In genomic region chr6:48227431-48227830, GRCm38 (mm10) we compare ENCODE assay signal across 11 mouse cellular contexts.
A peak's percentile ranks its signal among the peaks of the same experiment; 100 is the strongest.
DNase-seq lines count a peak whose midpoint lies in the region; TF ChIP-seq lines count a peak whose summit lies in the region.
"Had no signal": no experiment of that assay in that cellular context is flagged by ENCODE, and none has a peak within 500 bp of the region (broad histone marks: within the 10 kb centered on the region; RNA-seq: fewer than 3 reads in every experiment).

No protein-coding gene starts in this region.

- no peak overlapping the region for H3K27ac ChIP-seq in gastrocnemius, adult 2 months
- H3K27ac ChIP-seq: embryonic facial prominence, embryonic 12.5 days; limb, embryonic 15.5 days had no signal

- no peak for TF ChIP-seq CTCF in gastrocnemius, adult 2 months (IDR thresholded peaks at IDR 0.05)
- no peak for TF ChIP-seq CTCF in brain, embryonic 14.5 days (IDR thresholded peaks at IDR 0.05; ENCODE audit: borderline replicate concordance, extremely low read depth, insufficient read depth, insufficient read length)

- no peak for TF ChIP-seq POLR2A in brain, embryonic 14.5 days (IDR thresholded peaks at IDR 0.05; ENCODE audit: borderline replicate concordance, extremely low read depth, insufficient read depth, insufficient read length, poor library complexity, severe bottlenecking)

- intact Hi-C loops in gastrocnemius, adult 2 months (cut with DNase I) = no loop called here
- intact Hi-C loops in gastrocnemius, postnatal 36 days (cut with DNase I) = loop anchor here (2.0 kb wide), 1 partner anchor 17 kb away; no protein-coding TSS in a partner anchor

- H3K4me3 ChIP-seq in gastrocnemius, adult 2 months = no peak overlapping the region
- H3K4me3 ChIP-seq: embryonic facial prominence, embryonic 12.5 days; limb, embryonic 15.5 days had no signal

- peak; percentile 24 for DNase-seq in gastrocnemius, adult 2 months
- DNase-seq in gastrocnemius, postnatal 36 days = no peak
- peak; percentile 85 for DNase-seq in 3T3-L1 (ENCODE audit: low read depth, low spot score)
- peak; percentile 42 for DNase-seq in brain, embryonic 14.5 days (ENCODE audit: low read depth)
- peak; percentile 50 to 63 for DNase-seq in kidney, postnatal 25 days
- no peak for DNase-seq in layer of hippocampus, adult 9-11 months
- DNase-seq in right cerebral cortex, postnatal 25 days = no peak
- DNase-seq in right cerebral cortex, postnatal 14 days = no peak
- DNase-seq: right cerebral cortex, adult 18-20 months had no signal

Comparison
In these comparisons a context has a peak if more than half of its experiments do, and no peak if none do; other contexts are left out.
1. DNase-seq: peak in gastrocnemius, adult 2 months (single experiment), 3T3-L1 (single experiment), brain, embryonic 14.5 days (single experiment) and kidney, postnatal 25 days (2 of 2); none in gastrocnemius, postnatal 36 days (0 of 2), layer of hippocampus, adult 9-11 months (single experiment), right cerebral cortex, postnatal 25 days (single experiment) and right cerebral cortex, postnatal 14 days (single experiment).